ENCODE assay signal across 8 mouse cellular contexts in genomic region chr16:23416657-23417293, GRCm38 (mm10). TPM values are rescaled to one million over a fixed set of nuclear protein-coding genes. Genes with fewer than 3 reads are reported as not detected.
DNase-seq lines count a peak whose midpoint lies in the region; ATAC-seq lines count a peak whose summit lies in the region.

No protein-coding gene starts in this region.

- no peak overlapping the region for H3K4me3 ChIP-seq in forebrain, embryonic 13.5 days
- no peak overlapping the region for H3K4me3 ChIP-seq in forebrain, embryonic 15.5 days
- no peak overlapping the region for H3K4me3 ChIP-seq in hindbrain, embryonic 15.5 days
- H3K4me3 ChIP-seq in liver, embryonic 15.5 days (replicated peaks) = no peak overlapping the region
- no peak overlapping the region for H3K4me3 ChIP-seq in stomach, embryonic 14.5 days (ENCODE audit: low read depth, low read length)

- no peaks in the 10 kb centered on the region for H3K9me3 ChIP-seq in forebrain, embryonic 13.5 days (replicated peaks)
- H3K9me3 ChIP-seq in forebrain, embryonic 15.5 days = no peaks in the 10 kb centered on the region
- no peaks in the 10 kb centered on the region for H3K9me3 ChIP-seq in hindbrain, embryonic 15.5 days
- H3K9me3 ChIP-seq in liver, embryonic 15.5 days (replicated peaks) = no peaks in the 10 kb centered on the region
- no peaks in the 10 kb centered on the region for H3K9me3 ChIP-seq in stomach, embryonic 14.5 days (ENCODE audit: control insufficient read depth, low read depth, low read length)

- WGBS in forebrain, embryonic 13.5 days = 57% methylated on average over 9 of the region's 9 CpGs
- WGBS in forebrain, embryonic 15.5 days = 65% methylated on average over 9 of the region's 9 CpGs
- 50% methylated on average over 9 of the region's 9 CpGs for WGBS in hindbrain, embryonic 15.5 days
- 46% methylated on average over 9 of the region's 9 CpGs for WGBS in liver, embryonic 15.5 days (ENCODE audit: insufficient replicate concordance)
- 30% methylated on average over 9 of the region's 9 CpGs for WGBS in stomach, embryonic 14.5 days

- no peaks in the 10 kb centered on the region for H3K36me3 ChIP-seq in forebrain, embryonic 13.5 days (ENCODE audit: poor library complexity, severe bottlenecking)
- H3K36me3 ChIP-seq in forebrain, embryonic 15.5 days = no peaks in the 10 kb centered on the region
- no peaks in the 10 kb centered on the region for H3K36me3 ChIP-seq in hindbrain, embryonic 15.5 days
- H3K36me3 ChIP-seq in liver, embryonic 15.5 days (replicated peaks) = no peaks in the 10 kb centered on the region
- no peaks in the 10 kb centered on the region for H3K36me3 ChIP-seq in stomach, embryonic 14.5 days (ENCODE audit: control insufficient read depth, insufficient read depth, low read length)

- ATAC-seq in forebrain, embryonic 13.5 days = no peak
- no peak for ATAC-seq in forebrain, embryonic 15.5 days (replicated peaks)
- peak; percentile 19; the same call in 1 of the 2 replicates for ATAC-seq in hindbrain, embryonic 15.5 days (ENCODE audit: low FRiP score, low read depth)
- peak; percentile 34; the same call in 1 of the 2 replicates for ATAC-seq in liver, embryonic 15.5 days (ENCODE audit: insufficient read depth)
- no peak; the same call in 1 of the 2 replicates for ATAC-seq in stomach, embryonic 14.5 days (ENCODE audit: insufficient number of reproducible peaks, insufficient read depth, low FRiP score, low read depth)

- H3K9ac ChIP-seq in forebrain, embryonic 13.5 days = no peak overlapping the region
- no peak overlapping the region for H3K9ac ChIP-seq in forebrain, embryonic 15.5 days (replicated peaks)
- no peak overlapping the region for H3K9ac ChIP-seq in hindbrain, embryonic 15.5 days
- H3K9ac ChIP-seq in liver, embryonic 15.5 days = no peak overlapping the region
- no peak overlapping the region; the same call in 1 of the 2 replicates for H3K9ac ChIP-seq in stomach, embryonic 14.5 days (replicated peaks; ENCODE audit: low read depth, low read length)

- no peaks in the 10 kb centered on the region for H3K27me3 ChIP-seq in forebrain, embryonic 13.5 days
- H3K27me3 ChIP-seq in forebrain, embryonic 15.5 days = no peaks in the 10 kb centered on the region
- no peaks in the 10 kb centered on the region for H3K27me3 ChIP-seq in hindbrain, embryonic 15.5 days
- H3K27me3 ChIP-seq in liver, embryonic 15.5 days = no peaks in the 10 kb centered on the region
- no peaks in the 10 kb centered on the region for H3K27me3 ChIP-seq in stomach, embryonic 14.5 days (ENCODE audit: control insufficient read depth, insufficient read depth, low read length)

- H3K4me2 ChIP-seq in forebrain, embryonic 13.5 days = peak overlapping the region; percentile 36
- no peak overlapping the region for H3K4me2 ChIP-seq in forebrain, embryonic 15.5 days (replicated peaks)
- peak overlapping the region; percentile 35 for H3K4me2 ChIP-seq in hindbrain, embryonic 15.5 days
- 0 out of 2 replicates have a peak overlapping the region, but pooled peaks have one; percentile 9 for H3K4me2 ChIP-seq in liver, embryonic 15.5 days
- H3K4me2 ChIP-seq in stomach, embryonic 14.5 days (replicated peaks; ENCODE audit: low read depth, low read length) = peak overlapping the region; percentile 33

- H3K27ac ChIP-seq in forebrain, embryonic 13.5 days = no peak overlapping the region
- H3K27ac ChIP-seq in forebrain, embryonic 15.5 days (replicated peaks) = no peak overlapping the region
- H3K27ac ChIP-seq in hindbrain, embryonic 15.5 days (replicated peaks) = no peak overlapping the region
- H3K27ac ChIP-seq in liver, embryonic 15.5 days (replicated peaks) = no peak overlapping the region
- H3K27ac ChIP-seq in stomach, embryonic 14.5 days (ENCODE audit: low read length) = no peak overlapping the region

- H3K4me1 ChIP-seq in forebrain, embryonic 13.5 days = peaks cover 9% of the 10 kb centered on the region
- no peaks in the 10 kb centered on the region for H3K4me1 ChIP-seq in forebrain, embryonic 15.5 days
- peaks cover 16% of the 10 kb centered on the region for H3K4me1 ChIP-seq in hindbrain, embryonic 15.5 days (replicated peaks)
- H3K4me1 ChIP-seq in liver, embryonic 15.5 days (replicated peaks) = no peaks in the 10 kb centered on the region
- H3K4me1 ChIP-seq in stomach, embryonic 14.5 days (ENCODE audit: control insufficient read depth, insufficient read depth, low read length) = peaks cover 4% of the 10 kb centered on the region; the same call in 1 of the 2 replicates

- no peak for DNase-seq in T-cell, adult 2 months (ENCODE audit: low spot score)
- DNase-seq in thymus, adult 18-20 months = no peak
- no peak for DNase-seq in adrenal gland, postnatal 10 days

RNA-seq across cellular contexts. Expression of gene Rtp1, which starts 12.2 kb away (rescaled TPM):
- 0.05 TPM in 1 of 2 replicates, not detected in the other for polyA plus RNA-seq in forebrain, embryonic 13.5 days (2015; fragmentation: Nextera tagmentation; extraction: Ambion mirVana)
- polyA plus RNA-seq in forebrain, embryonic 15.5 days (2015; fragmentation: Nextera tagmentation; extraction: Ambion mirVana) = 0.05 TPM in 2 replicates
- 0.06 and 0.17 TPM in 2 replicates for polyA plus RNA-seq in hindbrain, embryonic 15.5 days (2015; fragmentation: Nextera tagmentation; extraction: Ambion mirVana)
- not detected in 2 replicates for polyA plus RNA-seq in liver, embryonic 15.5 days (2015; fragmentation: Nextera tagmentation; extraction: Ambion mirVana)
- not detected in 2 replicates for polyA plus RNA-seq in stomach, embryonic 14.5 days (2014; fragmentation: Nextera tagmentation; extraction: Ambion mirVana)
- not detected for total RNA-seq in adrenal gland, postnatal 10 days (2021)

Comparison
In these comparisons a context has a peak if more than half of its experiments do, and no peak if none do; other contexts are left out.
1. ATAC-seq: peak in hindbrain, embryonic 15.5 days (single experiment) and liver, embryonic 15.5 days (single experiment); none in forebrain, embryonic 13.5 days (single experiment), forebrain, embryonic 15.5 days (single experiment) and stomach, embryonic 14.5 days (single experiment).